Mouse (Mus musculus): ENCODE data around the gene Ndufab1. TPM values are rescaled to one million over a fixed set of nuclear protein-coding genes. Genes with fewer than 3 reads are reported as not detected.
"Not testable (repeated sequence)": the region's sequence is repeated elsewhere in the genome, so short reads cannot be mapped to it uniquely, and the experiment has no call there.

Gene Ndufab1
- 100 to 1,000 TPM; 134 to 182 (median 141) TPM for polyA plus RNA-seq (2017; shearing (Covaris generic))

DNA sequence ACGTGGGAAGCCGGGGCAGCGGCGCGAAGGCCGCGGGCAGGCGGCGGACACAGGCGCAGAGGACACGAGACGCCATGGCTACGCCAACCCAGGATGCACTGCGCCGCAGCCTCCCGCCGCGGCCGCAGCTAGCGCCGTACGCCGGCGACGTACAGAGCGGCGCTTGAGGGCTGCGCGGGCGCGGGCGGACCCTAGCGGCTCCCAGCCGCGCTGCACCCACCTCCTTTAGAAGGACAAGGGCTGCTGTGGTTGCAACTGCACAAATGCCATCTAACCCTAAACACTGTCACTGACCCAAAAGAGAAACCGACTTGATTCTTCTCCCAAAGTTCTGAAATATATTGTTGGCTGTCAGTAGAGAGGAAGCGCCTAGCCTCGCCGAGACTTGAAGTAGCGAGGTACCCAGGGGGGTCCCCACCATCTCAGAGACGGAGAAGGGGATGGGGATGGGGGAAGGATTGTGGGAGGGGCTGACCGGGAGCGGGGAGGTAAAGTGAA lies at the start of gene Ndufab1:
TSS of gene Ndufab1 (minus strand) at position 140 of the 498 bp plus-strand sequence.
- ATAC-seq = peak; percentile 97

DNA sequence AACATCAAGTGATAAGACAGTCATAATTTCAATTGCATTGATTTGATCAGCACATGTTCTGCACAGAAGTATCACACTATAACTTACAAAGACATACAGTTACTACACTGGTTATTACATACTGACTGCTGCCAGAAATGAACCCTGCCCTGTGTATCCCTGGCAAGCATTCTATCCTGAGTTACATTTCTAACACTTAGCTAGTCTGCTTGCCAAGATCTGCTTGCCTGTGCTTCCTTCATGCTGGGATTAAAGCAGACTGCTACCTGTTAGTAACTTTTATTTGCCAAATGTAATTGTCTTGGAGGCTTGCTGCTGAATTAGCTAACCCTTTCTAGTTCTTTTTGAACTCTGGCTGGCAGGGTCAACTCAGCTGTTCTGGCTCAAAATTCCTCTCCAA lies 39.3 kb upstream of the Ndufab1 start:
- no peak for ATAC-seq

DNA sequence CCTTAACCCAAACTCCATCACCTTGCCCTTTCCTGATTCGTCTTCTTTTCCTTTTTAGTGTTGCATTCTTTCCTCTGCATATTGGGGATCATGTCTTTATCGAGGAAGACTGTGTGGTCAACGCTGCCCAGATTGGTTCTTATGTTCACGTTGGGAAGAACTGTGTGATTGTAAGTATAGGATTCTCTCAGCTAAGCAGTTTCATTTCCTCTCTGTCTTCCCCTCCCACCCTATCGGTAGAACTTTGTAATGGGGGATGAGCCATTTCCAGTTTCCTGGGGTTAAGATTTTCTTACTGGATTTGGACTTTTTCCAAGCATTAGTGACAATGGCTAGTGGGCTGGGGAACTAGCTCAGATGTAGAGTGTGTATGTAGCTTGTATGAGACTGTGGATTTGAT lies 36.5 kb upstream of the Ndufab1 start:
- no peak for ATAC-seq

DNA sequence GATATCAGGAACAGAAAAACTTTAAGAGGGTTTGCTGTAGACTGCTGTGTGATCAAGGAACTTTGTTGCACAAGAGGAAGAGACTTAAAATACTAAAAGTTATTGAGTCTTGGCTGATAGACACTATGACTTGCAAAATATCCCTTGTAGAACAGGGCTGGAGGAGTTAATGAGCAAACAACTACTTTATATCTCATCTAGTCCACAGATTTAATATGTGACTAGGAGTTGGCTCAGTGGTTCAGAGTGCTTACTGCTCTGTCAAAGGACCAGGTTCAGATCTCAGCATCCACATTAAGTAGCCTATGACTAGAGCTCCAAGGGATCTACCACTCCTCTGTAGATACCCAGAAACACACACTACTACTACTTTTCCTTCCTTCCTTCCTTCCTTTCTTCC lies 35.4 kb upstream of the Ndufab1 start:
- no peak for ATAC-seq

DNA sequence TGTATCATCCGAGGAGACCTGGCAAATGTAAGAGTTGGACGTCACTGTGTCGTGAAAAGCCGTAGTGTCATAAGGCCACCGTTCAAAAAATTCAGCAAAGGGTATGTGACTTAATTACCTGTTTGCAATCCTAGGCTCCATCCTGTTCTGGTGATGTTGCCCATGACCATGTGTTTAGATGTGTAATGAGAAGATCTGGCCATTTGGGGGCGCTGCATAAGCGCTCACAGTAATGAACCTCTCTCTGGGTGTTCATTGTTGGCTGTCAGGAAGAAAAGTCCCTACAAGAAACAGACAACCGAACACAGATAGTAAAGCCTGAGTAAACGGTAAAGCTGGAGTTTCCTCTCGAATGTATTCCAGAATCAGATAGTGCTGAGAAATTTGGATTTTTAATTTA lies 33.4 kb upstream of the Ndufab1 start:
- ATAC-seq = no peak

DNA sequence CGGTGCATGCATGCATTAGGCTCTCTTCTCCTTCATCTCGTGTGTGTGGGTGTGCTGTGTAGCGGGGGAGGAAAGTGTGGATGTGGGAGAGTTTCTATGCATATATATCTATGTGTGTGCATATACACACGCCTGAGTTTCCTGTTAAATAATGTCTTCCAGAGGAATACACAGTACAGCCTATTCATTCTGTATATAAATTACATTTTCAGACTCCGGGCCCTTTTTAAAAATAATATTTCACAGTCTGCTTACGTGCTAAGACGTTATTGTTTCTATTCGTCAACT lies 31.6 kb upstream of the Ndufab1 start:
- peak; percentile 4 for ATAC-seq

DNA sequence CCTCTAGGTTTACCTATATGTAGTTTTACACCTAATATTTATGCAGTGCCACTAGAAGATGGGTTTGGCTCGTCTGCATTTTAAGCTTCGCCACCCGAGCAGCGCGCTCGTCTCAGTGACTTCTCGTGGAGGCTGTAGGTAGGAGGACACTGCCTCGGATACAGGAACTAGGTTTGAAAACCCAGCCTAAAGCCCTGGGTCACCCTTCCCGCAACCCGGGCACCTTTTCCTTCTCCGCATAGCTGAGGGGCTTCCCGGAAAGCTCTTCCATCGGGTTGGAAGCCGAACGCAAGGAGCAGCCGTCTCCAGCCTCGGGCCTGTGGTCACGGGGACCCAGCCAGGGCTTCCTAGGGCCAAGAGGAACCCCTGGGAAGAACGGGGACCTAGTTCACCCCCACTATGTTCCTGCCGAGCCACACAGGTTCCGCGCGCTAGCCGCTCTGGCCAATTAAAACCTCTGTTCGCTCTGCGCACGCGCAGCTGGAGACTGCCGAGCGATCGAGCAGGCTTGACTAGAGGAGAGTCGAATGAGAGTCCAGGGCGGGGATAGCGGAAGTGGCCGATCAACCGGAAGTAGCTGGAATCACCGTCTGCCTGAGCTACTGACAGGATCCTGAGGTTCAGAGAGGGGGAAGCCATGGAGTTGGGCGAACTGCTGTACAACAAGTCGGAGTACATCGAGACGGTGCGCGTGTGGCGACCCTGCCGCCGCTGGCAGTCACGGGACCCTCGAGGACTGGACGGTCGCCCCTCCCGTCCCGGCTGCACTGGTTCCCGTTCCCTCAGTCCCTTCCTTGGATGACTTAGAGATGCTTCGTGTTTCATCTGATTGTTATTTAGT lies 31.0 kb upstream of the Ndufab1 start, which contains the start of the genes Palb2 and Dctn5:
TSS of gene Palb2 (minus strand) at position 489 of the 841 bp plus-strand sequence.
TSS of gene Dctn5 (plus strand) at position 545 of the 841 bp plus-strand sequence.
- ATAC-seq = peak; percentile 97

DNA sequence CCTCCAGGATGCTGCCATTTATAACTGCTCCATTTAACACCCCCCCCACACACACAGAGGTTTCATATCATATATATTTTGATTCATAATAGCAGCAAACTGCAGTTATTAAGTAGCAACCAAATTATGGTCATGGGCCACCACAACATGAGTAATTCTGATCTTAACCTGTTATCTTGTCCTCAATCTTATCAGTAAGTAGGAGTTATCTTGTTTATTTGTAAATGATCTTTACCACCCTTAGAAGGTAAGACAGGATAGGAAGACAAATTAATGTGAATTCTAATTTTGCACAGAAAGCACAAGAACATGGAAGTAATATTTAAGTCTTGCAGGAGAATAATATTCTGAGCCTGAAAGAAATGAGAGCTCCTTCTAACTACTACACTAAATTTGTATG lies 30.1 kb upstream of the Ndufab1 start:
- ATAC-seq = no peak

DNA sequence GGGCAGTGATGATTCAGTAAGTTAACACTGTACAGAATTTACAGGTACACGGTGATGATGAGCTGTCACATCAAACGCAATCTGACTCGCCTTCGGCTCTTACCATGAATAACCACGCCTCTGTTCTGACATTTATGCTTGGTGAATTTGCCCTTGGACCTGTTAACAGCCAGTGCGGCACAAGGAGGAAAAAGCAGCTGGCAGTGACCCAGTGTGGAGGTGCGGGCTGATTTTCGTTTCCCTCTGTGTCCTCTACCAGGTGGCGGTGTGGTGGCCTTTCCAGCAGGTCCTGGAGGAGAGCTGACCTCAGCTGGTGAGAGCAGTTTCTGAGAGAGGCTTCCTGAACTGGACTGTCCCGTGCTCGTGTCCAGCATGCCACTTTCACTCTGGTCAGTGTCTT lies 25.3 kb upstream of the Ndufab1 start:
- no peak for ATAC-seq

DNA sequence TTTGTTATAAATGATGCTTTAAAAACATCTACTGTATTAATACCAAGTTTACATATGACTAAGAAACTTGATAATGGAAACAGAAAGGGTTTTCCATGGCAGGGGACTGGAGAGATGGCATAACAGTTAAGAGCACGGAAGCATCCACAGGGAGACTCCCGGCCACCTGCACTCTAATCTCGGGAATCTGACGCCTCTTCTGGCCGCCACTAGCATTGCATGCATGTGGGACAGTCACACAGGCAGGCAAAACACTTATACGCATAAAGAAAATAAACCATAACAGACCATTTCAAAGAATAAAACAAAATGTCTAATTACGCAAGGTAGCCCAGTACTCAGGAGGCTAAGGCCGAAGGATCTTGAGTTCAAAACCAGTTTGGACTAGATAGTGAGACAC lies 23.9 kb upstream of the Ndufab1 start:
- no peak for ATAC-seq

DNA sequence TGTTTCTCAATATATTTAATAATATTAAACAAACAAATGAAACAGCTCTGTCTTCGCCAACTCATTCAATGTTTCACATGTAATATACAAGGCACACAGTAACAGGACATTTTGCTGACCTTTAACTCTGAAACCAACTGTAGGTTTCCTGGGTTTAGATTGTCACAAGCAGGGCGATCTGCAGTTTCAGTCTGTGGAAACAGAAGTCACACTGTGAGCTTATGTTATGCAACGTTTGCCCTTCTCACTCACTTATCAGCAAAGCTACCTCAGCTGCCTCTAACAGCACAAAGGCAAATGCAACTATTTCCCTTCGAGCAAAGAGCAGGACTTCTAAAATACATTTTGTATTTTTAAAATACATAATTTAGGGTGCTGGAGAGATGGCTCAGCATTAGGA lies 21.8 kb upstream of the Ndufab1 start:
- ATAC-seq = no peak

DNA sequence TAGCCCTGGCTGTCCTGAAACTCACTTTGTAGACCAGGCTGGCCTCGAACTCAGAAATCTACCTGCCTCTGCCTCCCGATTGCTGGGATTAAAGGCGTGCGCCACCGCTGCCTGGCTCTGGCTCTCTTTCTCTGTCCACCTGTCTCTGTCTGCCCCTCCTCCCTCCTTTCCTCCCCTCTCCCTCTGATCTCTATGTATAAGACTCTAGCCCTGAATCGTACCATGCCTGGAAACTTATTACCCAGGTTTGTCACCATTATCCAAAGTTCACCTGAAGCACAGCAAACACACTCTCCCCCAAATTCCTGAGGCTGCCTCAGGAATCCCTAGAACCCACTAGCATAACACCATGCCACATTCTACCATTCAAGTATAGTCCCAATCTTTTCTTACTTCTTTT lies 6.5 kb upstream of the Ndufab1 start:
- ATAC-seq = no peak

DNA sequence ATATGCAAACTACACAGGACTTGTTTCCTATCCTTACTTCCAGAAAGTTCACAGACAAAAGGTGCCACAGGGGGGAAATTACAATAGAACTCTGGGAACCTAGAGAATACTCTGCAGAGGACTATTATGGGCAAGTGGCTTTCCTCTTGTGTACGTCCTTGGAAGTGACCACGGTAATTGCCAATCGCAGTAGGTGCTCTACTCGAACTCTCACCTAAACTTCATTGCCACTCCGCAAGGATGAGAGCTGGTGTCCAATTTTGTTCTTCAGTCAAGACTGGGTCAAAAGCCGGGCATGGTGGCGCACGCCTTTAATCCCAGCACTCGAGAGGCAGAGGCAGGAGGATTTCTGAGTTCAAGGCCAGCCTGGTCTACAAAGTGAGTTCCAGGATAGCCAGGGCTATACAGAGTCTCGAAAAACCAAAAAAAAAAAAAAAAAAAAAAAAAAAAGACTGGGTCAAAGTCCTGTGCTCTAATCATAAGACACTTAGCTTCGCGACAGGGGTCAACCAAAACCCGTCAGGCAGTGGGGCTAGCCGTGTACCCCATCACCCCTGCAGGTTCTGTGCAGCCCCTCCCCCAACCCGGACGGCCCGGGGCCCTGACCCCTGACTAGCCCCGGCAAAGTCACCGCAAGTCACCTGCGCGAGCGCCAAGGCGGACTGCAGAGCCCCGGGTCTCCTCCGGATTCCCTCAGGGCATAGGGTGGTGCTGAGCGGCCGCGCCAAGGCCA lies 506 bp downstream of the Ndufab1 start:
- ATAC-seq = not testable (repeated sequence)

DNA sequence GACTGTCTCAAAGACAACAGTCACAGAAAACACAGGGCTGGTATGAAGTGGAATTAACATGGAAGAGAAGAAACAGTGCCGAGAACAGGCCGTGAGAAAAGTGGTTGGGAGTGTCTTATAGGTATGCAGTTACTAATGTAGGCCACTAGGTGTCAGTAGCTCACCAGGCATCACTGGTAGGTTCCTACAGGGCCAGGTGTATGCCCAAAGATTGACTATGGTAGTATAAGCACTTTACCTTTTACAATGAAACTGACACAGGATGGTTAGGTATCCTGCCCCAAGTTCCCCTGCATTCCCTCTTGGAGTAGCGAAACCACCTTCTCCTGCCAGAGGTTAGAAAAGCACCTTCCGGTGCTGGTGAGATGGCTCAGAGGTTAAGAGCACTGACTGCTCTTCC lies 2.5 kb downstream of the Ndufab1 start:
- peak; percentile 64 for ATAC-seq

DNA sequence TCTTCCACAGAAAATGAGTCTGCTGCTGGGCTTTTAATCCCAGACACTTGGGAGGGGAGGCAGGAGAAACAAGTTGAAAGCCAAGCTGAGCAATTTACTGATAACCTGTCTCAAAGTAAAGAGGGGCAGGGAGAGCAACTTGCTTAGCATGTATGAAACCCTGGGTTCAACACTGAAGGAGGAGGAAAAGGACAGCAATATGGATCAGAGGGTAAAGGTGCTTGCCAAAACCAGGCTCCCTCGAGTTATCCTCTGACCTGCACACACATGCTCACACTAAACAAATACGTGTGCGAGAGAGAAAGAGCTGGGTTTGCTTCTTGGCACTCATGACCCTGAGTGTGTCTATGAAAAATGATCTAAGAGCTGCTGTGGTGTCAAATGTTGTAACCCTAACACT lies 3.7 kb downstream of the Ndufab1 start:
- no peak for ATAC-seq

DNA sequence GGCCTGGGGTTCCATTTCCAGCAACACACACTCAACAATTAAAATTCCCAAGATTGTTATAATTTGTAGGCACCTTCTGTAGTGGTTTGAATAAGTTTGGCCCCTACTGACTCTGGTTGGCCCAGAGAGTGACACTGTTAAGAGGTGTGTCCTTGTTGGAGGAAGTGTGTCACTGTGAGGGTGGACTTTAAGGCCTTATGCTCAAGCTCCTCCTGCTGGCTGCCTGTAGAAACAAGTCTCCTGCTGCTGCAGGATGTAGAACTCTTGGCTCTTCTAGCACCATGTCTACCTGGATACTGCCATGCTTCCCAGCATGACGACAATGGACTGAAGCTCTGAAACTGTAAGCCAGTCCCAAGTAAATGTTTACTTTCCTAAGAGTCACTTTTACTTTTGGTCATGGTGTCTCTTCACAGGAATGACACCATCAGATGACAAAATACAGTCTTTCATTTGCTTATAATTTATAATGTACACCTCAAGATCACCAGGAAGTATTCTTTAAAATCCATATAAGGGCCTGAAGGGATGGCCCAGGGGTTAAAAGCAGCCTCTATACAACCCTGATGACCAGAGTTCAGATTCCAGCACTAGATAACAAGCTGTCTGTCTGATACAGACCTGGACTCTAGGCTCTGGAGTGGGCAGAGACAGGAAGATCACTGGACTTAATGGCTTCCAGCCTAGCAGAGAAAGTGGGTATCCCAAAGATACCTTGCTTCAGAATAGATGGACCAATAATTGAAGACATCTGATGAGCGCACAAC lies 6.9 kb downstream of the Ndufab1 start:
- ATAC-seq = no peak

DNA sequence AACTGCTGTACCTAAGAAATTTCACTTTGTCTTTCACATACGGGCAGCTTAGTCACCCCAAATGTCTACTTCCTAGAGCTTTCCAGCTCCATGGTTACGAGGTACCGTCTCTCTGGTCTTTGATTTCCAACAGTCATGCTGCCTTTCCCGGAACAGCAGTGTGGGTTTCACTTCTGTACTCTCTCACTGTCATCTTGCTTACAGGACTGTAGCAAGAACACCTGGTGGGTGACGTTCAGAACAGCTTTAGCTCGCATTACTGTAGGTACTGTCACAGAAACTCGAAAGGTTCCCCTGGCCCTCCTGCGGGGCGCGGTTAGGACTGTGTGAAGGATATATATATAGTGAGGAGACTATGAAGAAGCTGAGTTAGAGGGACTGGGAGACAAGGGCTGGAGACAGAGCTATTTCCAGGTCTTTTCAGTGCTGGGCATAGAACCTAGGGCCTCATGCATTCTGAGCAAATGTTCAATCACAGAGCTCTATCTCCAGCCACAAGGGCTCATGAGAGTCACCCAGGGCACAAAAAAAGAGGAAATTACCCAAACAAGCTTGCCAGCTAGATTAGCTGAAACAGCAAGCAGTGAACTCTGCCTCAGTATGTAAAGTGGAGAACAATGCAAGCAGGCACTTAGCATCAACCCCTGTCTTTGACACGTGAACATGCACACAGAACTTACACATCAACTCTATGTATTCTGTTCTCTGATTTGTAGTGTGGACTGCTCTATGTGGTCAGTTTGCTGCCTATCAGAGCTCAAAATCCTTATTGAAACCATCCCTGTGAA lies 14.3 kb downstream of the Ndufab1 start:
- no peak for ATAC-seq

DNA sequence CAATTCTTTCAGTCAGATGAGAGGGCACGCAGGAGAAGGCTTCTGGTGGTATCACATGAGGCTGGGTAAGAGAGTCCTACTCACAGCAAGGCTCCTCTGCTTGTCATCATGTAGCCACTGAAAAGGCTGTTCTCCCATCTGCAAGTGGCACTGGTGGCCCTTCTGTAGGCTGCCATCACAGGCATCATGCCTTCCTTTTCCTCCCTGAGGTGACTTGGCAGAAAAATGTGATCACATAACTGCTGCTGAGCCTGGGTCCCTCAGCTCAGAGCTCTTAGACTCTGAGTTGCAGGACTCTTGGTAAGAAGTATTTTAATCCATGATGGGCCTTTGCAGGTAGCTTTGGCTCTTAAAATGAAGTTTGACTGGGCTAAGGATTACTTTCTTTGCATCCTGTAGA lies 20.6 kb downstream of the Ndufab1 start:
- no peak for ATAC-seq

DNA sequence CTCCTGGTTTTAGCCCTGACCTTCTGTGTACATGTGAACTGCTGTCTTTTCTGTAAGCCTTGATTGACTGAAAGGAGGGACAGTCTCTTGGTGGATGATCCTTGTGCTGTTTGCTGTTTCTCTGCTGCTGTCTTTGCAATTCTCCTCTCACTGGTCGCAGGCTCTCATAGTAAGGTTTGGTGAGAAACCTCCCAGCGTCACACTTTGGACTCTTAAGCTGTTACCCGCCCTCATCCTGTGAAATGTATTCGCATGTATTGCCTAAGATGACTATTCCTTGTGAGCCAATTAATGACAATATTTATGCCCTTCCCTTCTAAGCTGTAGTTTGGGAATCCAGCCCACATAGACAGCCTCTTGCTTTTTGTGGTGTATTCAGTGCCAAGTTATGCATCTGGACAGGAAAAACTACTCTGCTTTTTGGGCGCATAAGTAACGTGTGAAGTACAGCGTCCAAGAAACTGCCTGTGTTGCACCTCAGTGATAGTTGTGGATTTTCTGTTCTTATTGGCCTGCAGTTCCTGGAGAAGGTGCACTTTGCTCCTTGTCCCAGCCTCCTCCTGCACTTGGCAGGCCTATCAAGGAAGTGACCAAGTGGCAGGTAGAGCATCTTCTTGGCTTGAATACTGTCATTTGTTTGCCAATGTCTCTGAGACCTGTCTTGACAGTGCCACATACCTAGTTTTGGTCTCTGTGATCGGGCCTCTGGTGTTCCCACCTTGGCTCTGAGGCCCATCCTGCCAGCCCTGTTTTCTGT lies 21.7 kb downstream of the Ndufab1 start:
- ATAC-seq = no peak

DNA sequence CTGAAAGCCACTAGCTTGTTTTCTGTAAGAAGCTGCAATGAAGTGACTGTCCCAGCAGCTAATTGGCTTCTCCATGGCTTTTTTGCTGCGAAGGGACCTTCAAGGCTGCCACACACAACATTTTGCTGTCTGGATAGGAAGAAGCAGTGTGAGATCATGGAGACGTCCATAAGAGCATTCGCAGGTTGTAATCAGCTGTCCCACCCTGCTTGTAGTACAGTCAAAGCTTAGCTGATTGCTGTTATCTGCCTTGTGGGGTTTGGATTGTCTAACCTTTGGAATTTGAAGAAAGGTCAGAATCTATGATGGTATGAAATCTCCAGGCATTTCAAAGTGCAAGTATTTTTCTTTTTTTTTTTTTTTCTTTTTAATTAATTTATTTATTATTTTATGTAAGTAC lies 27.3 kb downstream of the Ndufab1 start:
- no peak for ATAC-seq

All from inflammation-experienced regulatory T-cells, adult 6 months (primary cell).